14 mouse cellular contexts compared by ENCODE assay signal in genomic region chr10:110939717-110940116, GRCm38 (mm10). TPM values are rescaled to one million over a fixed set of nuclear protein-coding genes. Genes with fewer than 3 reads are reported as not detected.
DNase-seq lines count a peak whose midpoint lies in the region; ATAC-seq and TF ChIP-seq lines count a peak whose summit lies in the region.
"Had no signal": no experiment of that assay in that cellular context is flagged by ENCODE, and none has a peak within 500 bp of the region (broad histone marks: within the 10 kb centered on the region; RNA-seq: fewer than 3 reads in every experiment).

No protein-coding gene starts in this region.

- no peaks in the 10 kb centered on the region for H3K9me3 ChIP-seq in heart, embryonic 10.5 days
- no peaks in the 10 kb centered on the region for H3K9me3 ChIP-seq in midbrain, postnatal 0 days (ENCODE audit: low read length)
- H3K9me3 ChIP-seq in midbrain, embryonic 15.5 days: no peaks in the 10 kb centered on the region
- H3K9me3 ChIP-seq: limb, embryonic 12.5 days; midbrain, embryonic 13.5 days had no signal

- H3K9ac ChIP-seq in midbrain, postnatal 0 days (replicated peaks; ENCODE audit: low read length, poor library complexity, severe bottlenecking): no peak overlapping the region
- no peak overlapping the region for H3K9ac ChIP-seq in midbrain, embryonic 15.5 days
- H3K9ac ChIP-seq: limb, embryonic 12.5 days; liver, embryonic 14.5 days; midbrain, embryonic 13.5 days had no signal

- ATAC-seq in midbrain, postnatal 0 days (ENCODE audit: low FRiP score): no peak
- ATAC-seq in midbrain, embryonic 15.5 days (replicated peaks): no peak
- ATAC-seq in CD4-positive, CD25-positive, alpha-beta regulatory T cell, adult 4 months: no peak

- no peak overlapping the region for H3K27ac ChIP-seq in heart, embryonic 10.5 days
- no peak overlapping the region for H3K27ac ChIP-seq in midbrain, postnatal 0 days (ENCODE audit: low read depth, low read length)
- no peak overlapping the region for H3K27ac ChIP-seq in midbrain, embryonic 15.5 days
- H3K27ac ChIP-seq: limb, embryonic 12.5 days; liver, embryonic 14.5 days; macrophage; midbrain, embryonic 13.5 days had no signal

- no peak overlapping the region for H3K4me3 ChIP-seq in heart, embryonic 10.5 days
- no peak overlapping the region for H3K4me3 ChIP-seq in midbrain, postnatal 0 days (ENCODE audit: low read depth, low read length)
- no peak overlapping the region for H3K4me3 ChIP-seq in midbrain, embryonic 15.5 days
- H3K4me3 ChIP-seq: limb, embryonic 12.5 days; midbrain, embryonic 13.5 days had no signal

- no peak for TF ChIP-seq CTCF in midbrain, postnatal 0 days (IDR thresholded peaks at IDR 0.05)

- WGBS in heart, embryonic 10.5 days: 78% methylated on average over 4 of the region's 4 CpGs
- 77% methylated on average over 4 of the region's 4 CpGs for WGBS in midbrain, postnatal 0 days
- WGBS in midbrain, embryonic 15.5 days: 68% methylated on average over 4 of the region's 4 CpGs

- DNase-seq in heart, adult 11 months: peak; percentile 88
- DNase-seq in heart, embryonic 10.5 days (ENCODE audit: low spot score): no peak
- DNase-seq in midbrain, postnatal 0 days (ENCODE audit: low spot score): peak; percentile 45
- peak; percentile 38 for DNase-seq in cerebellum, adult 9-10 months
- no peak for DNase-seq in adrenal gland, adult 18-20 months (ENCODE audit: low spot score in 2 of 2)
- DNase-seq: adrenal gland, postnatal 25 days; gastrocnemius, postnatal 25 days had no signal

- H3K4me2 ChIP-seq in midbrain, postnatal 0 days (ENCODE audit: low read depth, low read length, poor library complexity, severe bottlenecking): no peak overlapping the region
- no peak overlapping the region for H3K4me2 ChIP-seq in midbrain, embryonic 15.5 days
- H3K4me2 ChIP-seq: heart, embryonic 11.5 days; limb, embryonic 12.5 days; midbrain, embryonic 13.5 days had no signal

- H3K4me1 ChIP-seq in heart, embryonic 10.5 days: peaks cover 7% of the 10 kb centered on the region; the same call in 1 of the 2 replicates
- H3K4me1 ChIP-seq in midbrain, postnatal 0 days (ENCODE audit: insufficient read depth, low read length): no peaks in the 10 kb centered on the region
- no peaks in the 10 kb centered on the region for H3K4me1 ChIP-seq in midbrain, embryonic 15.5 days
- H3K4me1 ChIP-seq: limb, embryonic 12.5 days; midbrain, embryonic 13.5 days had no signal

- peaks cover 80% of the 10 kb centered on the region for H3K36me3 ChIP-seq in heart, embryonic 10.5 days
- peaks cover 7% of the 10 kb centered on the region for H3K36me3 ChIP-seq in midbrain, postnatal 0 days (ENCODE audit: insufficient read depth, low read length)
- H3K36me3 ChIP-seq in midbrain, embryonic 15.5 days (replicated peaks): peaks cover 8% of the 10 kb centered on the region; the same call in 1 of the 2 replicates

- H3K27me3 ChIP-seq in heart, embryonic 10.5 days (ENCODE audit: insufficient read depth, poor library complexity, severe bottlenecking): no peaks in the 10 kb centered on the region
- H3K27me3 ChIP-seq in midbrain, postnatal 0 days (ENCODE audit: insufficient read depth, low read length): no peaks in the 10 kb centered on the region
- no peaks in the 10 kb centered on the region for H3K27me3 ChIP-seq in midbrain, embryonic 15.5 days (replicated peaks)
- H3K27me3 ChIP-seq: limb, embryonic 12.5 days; midbrain, embryonic 13.5 days had no signal

RNA-seq across cellular contexts. Expression of gene Csrp2, which starts 20.1 kb away (rescaled TPM):
- polyA plus RNA-seq in heart, embryonic 10.5 days (2016; fragmentation: Nextera tagmentation; extraction: Ambion mirVana): 400 and 430 TPM in 2 replicates
- 43.1 and 62.1 TPM in 2 replicates for total RNA-seq in midbrain, postnatal 0 days (2014; rRNA removed)
- polyA plus RNA-seq in midbrain, postnatal 0 days (2015; fragmentation: Nextera tagmentation; extraction: Ambion mirVana): 77.0 and 80.1 TPM in 2 replicates
- 109 and 111 TPM in 2 replicates for polyA plus RNA-seq in midbrain, embryonic 15.5 days (2015; fragmentation: Nextera tagmentation; extraction: Ambion mirVana)
- polyA plus RNA-seq in CD4-positive, CD25-positive, alpha-beta regulatory T cell, adult 4 months (2017; shearing (Covaris generic)): 1 to 10 TPM; 3.1 to 7.4 TPM
- 100 to 1,000 TPM; 140 to 186 TPM for total RNA-seq in adrenal gland, adult 18-20 months (2021)

Comparison
In these comparisons a context has a peak if more than half of its experiments do, and no peak if none do; other contexts are left out.
1. DNase-seq: peak in heart, adult 11 months (single experiment), midbrain, postnatal 0 days (single experiment) and cerebellum, adult 9-10 months (single experiment); none in heart, embryonic 10.5 days (single experiment) and adrenal gland, adult 18-20 months (0 of 2).